Mouse (Mus musculus): ENCODE measurements around the gene Ormdl3.

GRCm38 (mm10) chr11:98595473-98595872, 8.3 kb upstream of the Ormdl3 start:
- TF ChIP-seq GATA1 (IDR thresholded peaks at IDR 0.05; ENCODE audit: borderline replicate concordance, low read length) (no peak), FLI1 (IDR thresholded peaks at IDR 0.05; ENCODE audit: low read length) (no peak)

Measured in megakaryocyte, embryonic 14.5 days (primary cell).